Mouse (Mus musculus) testis, adult 2 months (tissue): ENCODE measurements at regions not wholly inside any gene's neighbourhood (a gene's known extent, or its start where the extent isn't known, plus 50 kb on each side); places are given as distances from the start of the nearest gene placed in this dataset.

Experiments
- CTCF ChIP-seq: fragments of 200-500 bp; IDR thresholded peaks from 2 replicates; pipeline ENCODE4 v1.5.1; 2012; ENCODE audit warnings: low read depth, mild to moderate bottlenecking, inconsistent platforms, low read length, moderate library complexity; ENCODE audit not compliant: control insufficient read depth, insufficient read depth, insufficient replicate concordance
- POLR2A ChIP-seq: fragments of 200-500 bp; IDR thresholded peaks from 2 replicates; pipeline ENCODE4 v1.6.1; 2012; ENCODE audit warnings: low read depth, mild to moderate bottlenecking, inconsistent platforms, low read length, moderate library complexity; ENCODE audit not compliant: control insufficient read depth

- TF ChIP-seq CTCF (no peak), POLR2A (no peak)
Measured at GRCm38 (mm10) chr2:160148516-160148915, 185.4 kb downstream of the Gm826 start.
